Mouse (Mus musculus) kidney, adult 2 months (tissue): ENCODE measurements around the gene Gtsf1. TPM values are rescaled to one million over a fixed set of nuclear protein-coding genes. Genes with fewer than 3 reads are reported as not detected.
A peak's percentile ranks its signal among the peaks of the same experiment; 100 is the strongest.
"Not testable (repeated sequence)": the region's sequence is repeated elsewhere in the genome, so short reads cannot be mapped to it uniquely, and the experiment has no call there.

Experiments used
- DNase-seq: peaks from one replicate; pipeline ENCODE4 v3.0.0; 2021
- H3K27ac ChIP-seq: fragments of 200-500 bp; 2 replicates; pipeline ENCODE4 v1.5.1; 2012; ENCODE audit warnings: low read depth, low read length, control low read depth, inconsistent platforms; ENCODE audit not compliant: insufficient read depth
- H3K27me3 ChIP-seq: fragments of 200-500 bp; replicated peaks from 2 replicates; pipeline ENCODE4 v1.6.1; 2012; ENCODE audit warnings: mild to moderate bottlenecking, moderate library complexity, low read length, inconsistent platforms; ENCODE audit not compliant: control insufficient read depth, insufficient read depth
- H3K36me3 ChIP-seq: fragments of 200-500 bp; 2 replicates; pipeline ENCODE4 v1.6.1; 2012; ENCODE audit warnings: mild to moderate bottlenecking, moderate library complexity, low read length, inconsistent platforms; ENCODE audit not compliant: control insufficient read depth, insufficient read depth
- H3K4me1 ChIP-seq: fragments of 200-500 bp; 2 replicates; pipeline ENCODE4 v1.6.1; 2011; ENCODE audit warnings: low read length; ENCODE audit not compliant: control insufficient read depth, insufficient read depth
- H3K4me3 ChIP-seq: fragments of 200-500 bp; 2 replicates; pipeline ENCODE4 v1.5.1; 2011; ENCODE audit warnings: mild to moderate bottlenecking, low read depth, low read length, control low read depth; ENCODE audit not compliant: insufficient read depth
- CTCF ChIP-seq: fragments of 200-500 bp; conservative IDR thresholded peaks from 2 replicates; pipeline ENCODE4 v1.5.1; 2011; ENCODE audit warnings: low read depth, mild to moderate bottlenecking, control low read depth, low read length, moderate library complexity, mixed read lengths; ENCODE audit not compliant: insufficient read depth, insufficient read length
- POLR2A ChIP-seq: fragments of 200-500 bp; IDR thresholded peaks from one replicate; pipeline ENCODE4 v1.6.1; 2011; ENCODE audit warnings: low read depth, low read length, control low read depth
- WGBS: fragments of 180-500 bp; shearing (Covaris S2); methylation state at CpG from one replicate; pipeline ENCODE4 v1.1.7; 2018; 5-methylcytosine and 5-hydroxymethylcytosine counted together
- polyA plus RNA-seq: library from polyadenylated mRNA; depleted of rRNA; stranded (reverse); fragments of >200 nt; gene quantifications from 2 replicates; pipeline ENCODE4 v1.2.3, GENCODE M21; 2012

The Gtsf1 gene
- polyA plus RNA-seq, 1 experiment: not detected

GRCm38 (mm10) chr15:103454449-103454848 is 24.2 kb upstream of the Gtsf1 start:
- no peak for TF ChIP-seq CTCF
- no peak for TF ChIP-seq POLR2A
- WGBS: 79% methylated on average over 6 of the region's 6 CpGs
- DNase-seq: no peak
- Histone ChIP-seq H3K4me3 (no peak overlapping the region), H3K36me3 (no peaks in the 10 kb centered on the region), H3K27me3 (no peaks in the 10 kb centered on the region), H3K27ac (no peak overlapping the region), H3K4me1 (no peaks in the 10 kb centered on the region)

DNA sequence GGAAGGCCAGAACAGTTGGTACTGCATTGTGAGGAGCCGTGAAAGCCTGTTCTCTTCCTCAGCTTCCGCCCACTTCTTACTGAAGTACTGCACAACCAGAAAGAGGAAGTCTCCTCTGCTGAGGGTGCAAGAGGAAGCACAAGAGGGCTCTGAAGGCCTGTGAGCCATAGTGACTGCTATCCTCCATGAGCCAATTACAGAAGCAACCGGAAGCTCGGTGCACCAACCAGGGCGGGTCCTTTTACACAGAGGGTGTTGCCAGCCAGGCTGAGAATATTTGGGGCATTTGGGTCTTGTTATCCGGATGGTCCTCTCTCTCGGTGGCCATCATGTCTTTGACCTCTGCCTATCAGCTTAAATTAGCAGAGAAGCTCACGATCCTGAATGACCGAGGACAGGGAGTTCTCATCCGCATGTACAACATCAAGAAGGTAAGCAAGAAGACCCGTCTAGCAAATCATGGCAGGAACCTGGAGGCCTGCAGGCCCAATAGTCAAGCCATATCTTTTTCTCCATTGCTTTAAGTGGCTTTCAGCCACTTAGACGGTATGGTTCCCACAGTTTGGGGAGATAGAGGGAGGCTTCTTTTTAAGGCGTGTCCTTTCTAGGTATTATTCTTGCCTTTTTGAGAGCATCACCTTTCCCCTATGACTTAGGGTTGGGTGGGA is 23.4 kb upstream of the Gtsf1 start, which contains the start of gene Nckap1l:
TSS of gene Nckap1l (plus strand) at position 244 of the 668 bp plus-strand sequence.
- peak within 1 kb of the TSS; percentile 13; the same call in 1 of the 2 replicates for H3K4me3 ChIP-seq
- peak; percentile 36 for DNase-seq
- 85% methylated on average over 13 of the region's 13 CpGs for WGBS
- no peaks in the 10 kb centered on the region for H3K27me3 ChIP-seq
- TF ChIP-seq POLR2A (no peak), CTCF (no peak)
- H3K27ac ChIP-seq: no peak within 1 kb of the TSS
- H3K36me3 ChIP-seq: no peaks in the 10 kb centered on the region
- H3K4me1 ChIP-seq: no peaks in the 10 kb centered on the region

- 42% methylated on average over 3 of the region's 3 CpGs for WGBS
- Histone ChIP-seq H3K36me3 (no peaks in the 10 kb centered on the region), H3K27ac (no peak within 1 kb of the TSS), H3K4me1 (no peaks in the 10 kb centered on the region), H3K4me3 (no peak within 1 kb of the TSS), H3K27me3 (no peaks in the 10 kb centered on the region)
- no peak for DNase-seq
- TF ChIP-seq POLR2A (no peak), CTCF (no peak)
Measured at GRCm38 (mm10) chr15:103448369-103448768, 18.1 kb upstream of the Gtsf1 start, which contains the start of gene Gtsf2. Gtsf2 (minus strand) TSS chr15:103448469.

DNA sequence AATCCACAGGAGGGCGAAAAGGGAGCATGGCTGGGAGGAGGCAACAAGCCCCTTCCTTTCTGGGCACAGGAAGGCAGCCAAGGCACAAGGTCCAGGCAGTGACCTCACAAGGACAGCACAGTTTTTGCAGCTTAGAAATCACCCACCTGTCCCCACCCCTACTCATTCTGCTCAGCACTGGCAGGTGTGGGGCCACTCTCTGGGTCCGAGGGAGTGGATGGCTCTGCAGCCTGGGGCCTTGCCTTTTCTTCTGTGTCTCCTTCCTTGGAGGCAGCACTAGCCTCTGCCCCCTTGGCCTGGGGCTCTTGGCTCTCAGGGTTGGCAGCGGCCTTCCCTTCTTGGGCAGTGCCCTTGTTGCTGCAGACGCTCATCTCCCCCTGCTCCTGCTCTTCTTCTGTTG is 15.7 kb upstream of the Gtsf1 start:
- not testable (repeated sequence) for H3K27ac ChIP-seq, H3K4me1 ChIP-seq, H3K36me3 ChIP-seq, DNase-seq, H3K4me3 ChIP-seq, H3K27me3 ChIP-seq
- WGBS: 84% methylated on average over 4 of the region's 4 CpGs

GRCm38 (mm10) chr15:103427017-103427416 is 3.3 kb downstream of the Gtsf1 start:
- peak; percentile 8 for DNase-seq
- no peaks in the 10 kb centered on the region for H3K36me3 ChIP-seq

DNA sequence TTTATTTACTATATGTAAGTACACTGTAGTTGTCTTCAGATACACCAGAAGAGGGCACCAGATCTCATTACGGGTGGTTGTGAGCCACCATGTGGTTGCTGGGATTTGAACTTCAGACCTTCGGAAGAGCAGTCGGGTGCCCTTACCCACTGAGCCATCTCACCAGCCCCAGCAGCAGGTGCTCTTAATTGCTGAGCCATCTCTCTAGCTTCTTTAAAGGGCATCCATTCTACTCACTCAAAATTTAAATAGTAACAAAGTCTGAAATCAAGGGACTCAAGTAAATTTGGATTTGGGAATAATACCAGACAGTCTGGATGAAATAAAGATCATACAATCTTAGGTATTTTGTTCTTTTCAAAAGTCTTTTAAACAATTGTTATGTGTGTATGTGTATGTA is 24.7 kb downstream of the Gtsf1 start:
- WGBS: 88% methylated on average over 3 of the region's 3 CpGs
- DNase-seq, H3K27me3 ChIP-seq: not testable (repeated sequence)

More at GRCm38 (mm10) chr15:103427017-103427416, 3.3 kb downstream of the Gtsf1 start:
- WGBS: 33% methylated on average over 2 of the region's 2 CpGs
- no peaks in the 10 kb centered on the region for H3K4me1 ChIP-seq
- TF ChIP-seq CTCF (no peak), POLR2A (no peak)
- no peaks in the 10 kb centered on the region for H3K27me3 ChIP-seq
- H3K27ac ChIP-seq: no peak overlapping the region
- H3K4me3 ChIP-seq: no peak overlapping the region

DNA sequence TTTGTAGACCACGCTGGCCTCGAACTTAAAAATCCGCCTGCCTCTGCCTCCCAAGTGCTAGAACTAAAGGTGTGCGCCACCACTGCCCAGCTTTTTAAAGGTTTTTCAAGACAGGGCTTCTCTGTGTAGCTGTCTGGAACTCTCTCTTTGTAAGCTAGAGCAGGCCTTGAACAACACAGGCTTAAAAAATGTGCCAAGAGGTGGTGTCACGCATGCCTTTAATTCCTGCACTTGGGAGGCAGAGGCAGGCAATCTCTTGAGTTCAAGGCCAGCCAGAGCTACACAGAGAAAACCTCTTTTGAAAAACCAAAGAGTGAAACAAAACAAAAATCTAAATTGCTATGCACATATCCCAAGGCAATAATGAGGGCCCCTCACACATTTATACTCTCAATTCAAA is 28.9 kb downstream of the Gtsf1 start:
- TF ChIP-seq CTCF (no peak), POLR2A (no peak)
- no peak for DNase-seq
- Histone ChIP-seq H3K36me3 (no peaks in the 10 kb centered on the region), H3K4me1 (no peaks in the 10 kb centered on the region), H3K27ac (no peak overlapping the region), H3K27me3 (no peaks in the 10 kb centered on the region), H3K4me3 (no peak overlapping the region)
- WGBS: 98% methylated on average over 5 of the region's 5 CpGs

More for the DNA sequence above, 24.7 kb downstream of the Gtsf1 start:
- not testable (repeated sequence) for H3K4me1 ChIP-seq, H3K36me3 ChIP-seq, H3K27ac ChIP-seq, H3K4me3 ChIP-seq

GRCm38 (mm10) chr15:103393577-103393976 is 36.7 kb downstream of the Gtsf1 start:
- no peak overlapping the region for H3K27ac ChIP-seq
- no peaks in the 10 kb centered on the region for H3K27me3 ChIP-seq
- DNase-seq: no peak
- H3K4me3 ChIP-seq: no peak overlapping the region
- TF ChIP-seq CTCF (no peak), POLR2A (no peak)
- no peaks in the 10 kb centered on the region for H3K4me1 ChIP-seq
- no peaks in the 10 kb centered on the region for H3K36me3 ChIP-seq
